Mouse (Mus musculus) liver, postnatal 0 days (tissue): ENCODE data around the gene Dzank1.

ENCODE experiments used
- CTCF ChIP-seq: sonication (generic); IDR thresholded peaks from 2 replicates; pipeline ENCODE4 v1.5.1; 2016; ENCODE audit warnings: antibody characterized with exemption, low read depth
- EP300 ChIP-seq: IDR thresholded peaks from 2 replicates; pipeline ENCODE4 v1.6.1; 2016; ENCODE audit warnings: antibody characterized with exemption, low read depth, mild to moderate bottlenecking

- peak; percentile 15; the same call in 1 of the 2 replicates for TF ChIP-seq CTCF
- TF ChIP-seq EP300 = peak; percentile 79
Measured at GRCm38 (mm10) chr2:144526981-144527820, at the start of gene Dzank1, which contains the start of gene Polr3f.
